In genomic region chr15:77050570-77050969, GRCm38 (mm10) we compare ENCODE assay signal across 18 mouse cellular contexts. TPM values are rescaled to one million over a fixed set of nuclear protein-coding genes. Genes with fewer than 3 reads are reported as not detected.
DNase-seq lines count a peak whose midpoint lies in the region; TF ChIP-seq lines count a peak whose summit lies in the region.
"Had no signal": no experiment of that assay in that cellular context is flagged by ENCODE, and none has a peak within 500 bp of the region (broad histone marks: within the 10 kb centered on the region; RNA-seq: fewer than 3 reads in every experiment).

Gene Mb, minus strand, starts transcription at chr15:77050670.

- intact Hi-C loops in heart, postnatal 14 days (cut with DNase I), result no loop called here
- intact Hi-C loops in left cerebral cortex, postnatal 14 days (cut with DNase I), result no loop called here

- H3K4me1 ChIP-seq in E14TG2a.4 (replicated peaks; ENCODE audit: low read depth, low read length), result peaks cover 79% of the 10 kb centered on the region
- peaks cover 20% of the 10 kb centered on the region for H3K4me1 ChIP-seq in brown adipose tissue, adult 24 weeks (ENCODE audit: control insufficient read depth, insufficient read depth, insufficient read length, low read length)
- H3K4me1 ChIP-seq: hindbrain, embryonic 12.5 days had no signal

- TF ChIP-seq CTCF in E14TG2a.4 (conservative IDR thresholded peaks at IDR 0.05; ENCODE audit: low read length), result no peak

- peak within 1 kb of the TSS; percentile 4; the same call in 1 of the 2 replicates for H3K27ac ChIP-seq in brown adipose tissue, adult 24 weeks (replicated peaks; ENCODE audit: low read depth, low read length)
- H3K27ac ChIP-seq: hindbrain, embryonic 12.5 days; limb, embryonic 12.5 days; neural tube, embryonic 13.5 days had no signal

- H3K27me3 ChIP-seq in E14TG2a.4 (ENCODE audit: insufficient read depth, low read length), result peaks cover 10% of the 10 kb centered on the region
- H3K27me3 ChIP-seq: limb, embryonic 12.5 days; neural tube, embryonic 13.5 days had no signal

- H3K9me3 ChIP-seq in E14TG2a.4 (ENCODE audit: low read length), result no peaks in the 10 kb centered on the region
- H3K9me3 ChIP-seq: hindbrain, embryonic 12.5 days; limb, embryonic 12.5 days; neural tube, embryonic 13.5 days had no signal

- H3K36me3 ChIP-seq in E14TG2a.4 (ENCODE audit: insufficient read depth, low read length), result peaks cover under 1% of the 10 kb centered on the region; the same call in 1 of the 2 replicates
- H3K36me3 ChIP-seq: hindbrain, embryonic 12.5 days; limb, embryonic 12.5 days; neural tube, embryonic 13.5 days had no signal

- H3K4me3 ChIP-seq in E14TG2a.4 (replicated peaks; ENCODE audit: low read length), result peak within 1 kb of the TSS; percentile 26; the same call in 1 of the 2 replicates
- H3K4me3 ChIP-seq in brown adipose tissue, adult 24 weeks (ENCODE audit: insufficient read depth, low read depth, low read length), result no peak within 1 kb of the TSS
- H3K4me3 ChIP-seq: erythroblast, embryonic 14.5 days; hindbrain, embryonic 12.5 days; limb, embryonic 12.5 days; neural tube, embryonic 13.5 days had no signal

- no peak for DNase-seq in heart, adult 8-10 months (ENCODE audit: low spot score)
- DNase-seq in heart, postnatal 14 days, result no peak
- DNase-seq in embryo, embryonic 10 days (ENCODE audit: low spot score), result no peak
- DNase-seq in left cerebral cortex, postnatal 14 days (ENCODE audit: low spot score in 2 of 2), result no peak
- no peak for DNase-seq in adrenal gland, postnatal 36 days
- DNase-seq: cerebellum, adult 2 months; embryo, embryonic 11 days; kidney, postnatal 14 days; lung, adult 18-20 months had no signal

RNA-seq across cellular contexts. Expression of gene Mb, which starts in this region (rescaled TPM):
- 78.0 and 123 TPM in 2 replicates for polyA plus RNA-seq in brown adipose tissue, adult 24 weeks (2012; ENCODE audit: insufficient read depth, insufficient read length, missing spikeins)
- over 10,000 TPM; 20,391 to 21,800 (median 21,272) TPM for total RNA-seq in heart, adult 8-10 months (2022)
- total RNA-seq in heart, postnatal 14 days (2021), result over 10,000 TPM; 12,884 to 13,789 TPM
- total RNA-seq in left cerebral cortex, postnatal 14 days (2021), result not detected
- total RNA-seq in adrenal gland, postnatal 36 days (2021), result 1 to 10 TPM in 1 of 2 experiments, under 1 TPM in 1; 0.43 to 1.7 TPM
- polyA plus RNA-seq: activated CD4-positive, CD25-positive, alpha-beta regulatory T cell, adult 4 months; erythroblast, embryonic 14.5 days; forebrain, embryonic 16.5 days; small intestine, adult 2 months had no signal

Comparison
In these comparisons a context has a peak if more than half of its experiments do, and no peak if none do; other contexts are left out.
1. RNA of gene Mb (total RNA-seq): 20,391 to 21,800 TPM in heart, adult 8-10 months and 12,884 to 13,789 TPM in heart, postnatal 14 days; 0.43 to 1.7 TPM in adrenal gland, postnatal 36 days and not detected in left cerebral cortex, postnatal 14 days; every median in the first group is over 1,000 times any median in the second.